Mouse (Mus musculus) embryonic facial prominence, embryonic 11.5 days (tissue): ENCODE measurements at regions not wholly inside any gene's neighbourhood (a gene's known extent, or its start where the extent isn't known, plus 50 kb on each side); places are given as distances from the start of the nearest gene placed in this dataset.

Experiments used
- ATAC-seq: fragments of 200-750 bp; cut with Nextera tagmentation; replicated peaks from 2 replicates; pipeline ENCODE4 v1.8.0; 2017; ENCODE audit warnings: low read depth; ENCODE audit not compliant: insufficient number of reproducible peaks, low FRiP score, low TSS enrichment
- DNase-seq: peaks from one replicate; pipeline ENCODE4 v3.0.0-alpha.2; 2015; ENCODE audit warnings: low spot score
- H3K27ac ChIP-seq: fragments of 300-500 bp; sonication (generic); replicated peaks from 2 replicates; pipeline ENCODE4 v1.5.1; 2014; ENCODE audit warnings: mild to moderate bottlenecking, low read depth, low read length, control low read depth
- H3K27me3 ChIP-seq: fragments of 300-500 bp; sonication (generic); 2 replicates; pipeline ENCODE4 v1.6.1; 2014; ENCODE audit warnings: mild to moderate bottlenecking, low read length, moderate library complexity, mixed read lengths; ENCODE audit not compliant: control insufficient read depth, insufficient read depth
- H3K36me3 ChIP-seq: fragments of 300-500 bp; sonication (generic); replicated peaks from 2 replicates; pipeline ENCODE4 v1.6.1; 2014; ENCODE audit warnings: low read depth, mild to moderate bottlenecking, low read length, moderate library complexity, mixed read lengths; ENCODE audit not compliant: control insufficient read depth, insufficient read depth
- H3K4me1 ChIP-seq: fragments of 300-500 bp; sonication (generic); 2 replicates; pipeline ENCODE4 v1.6.1; 2014; ENCODE audit warnings: low read length, mixed read lengths; ENCODE audit not compliant: control insufficient read depth, insufficient read depth
- H3K4me2 ChIP-seq: fragments of 300-500 bp; sonication (generic); 2 replicates; pipeline ENCODE4 v1.6.1; 2014; ENCODE audit warnings: low read depth, mild to moderate bottlenecking, control low read depth, low read length, moderate library complexity
- H3K4me3 ChIP-seq: fragments of 300-500 bp; sonication (generic); 2 replicates; pipeline ENCODE4 v1.5.1; 2014; ENCODE audit warnings: low read depth, low read length, control low read depth
- H3K9ac ChIP-seq: fragments of 300-500 bp; sonication (generic); replicated peaks from 2 replicates; pipeline ENCODE4 v1.6.1; 2014; ENCODE audit warnings: mild to moderate bottlenecking, control low read depth, low read length
- H3K9me3 ChIP-seq: fragments of 300-500 bp; sonication (generic); replicated peaks from 2 replicates; pipeline ENCODE4 v1.6.1; 2016; ENCODE audit warnings: mild to moderate bottlenecking, low read length, inconsistent platforms, mixed read lengths; ENCODE audit not compliant: control insufficient read depth
- WGBS: fragments of 180-500 bp; shearing (Covaris S2); extraction: QIAGEN DNeasy Blood & Tissue Kit; methylation state at CpG from one replicate; pipeline ENCODE4 v1.1.7; 2014; 5-methylcytosine and 5-hydroxymethylcytosine counted together

DNA sequence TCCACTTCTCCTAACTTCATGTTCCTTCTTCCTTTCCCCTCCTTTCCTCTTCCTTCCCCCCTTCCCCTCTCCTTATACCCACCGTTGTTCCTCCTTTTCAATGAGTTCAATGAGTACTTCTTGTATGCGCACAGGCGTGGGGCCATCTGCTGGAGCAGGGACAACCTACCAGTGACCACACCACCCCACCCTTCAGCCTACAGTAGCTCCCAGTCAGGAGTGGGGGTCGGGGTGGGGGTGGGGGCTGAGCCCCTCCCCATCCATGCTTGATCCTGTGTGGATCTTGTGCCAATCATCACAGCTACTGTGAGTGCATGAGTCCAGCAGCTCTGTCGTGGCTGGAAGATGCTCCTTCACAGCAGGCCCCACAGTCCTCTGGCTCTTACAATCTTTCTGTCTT, 143.6 kb downstream of the Chst1 start:
- DNase-seq, result no peak

DNA sequence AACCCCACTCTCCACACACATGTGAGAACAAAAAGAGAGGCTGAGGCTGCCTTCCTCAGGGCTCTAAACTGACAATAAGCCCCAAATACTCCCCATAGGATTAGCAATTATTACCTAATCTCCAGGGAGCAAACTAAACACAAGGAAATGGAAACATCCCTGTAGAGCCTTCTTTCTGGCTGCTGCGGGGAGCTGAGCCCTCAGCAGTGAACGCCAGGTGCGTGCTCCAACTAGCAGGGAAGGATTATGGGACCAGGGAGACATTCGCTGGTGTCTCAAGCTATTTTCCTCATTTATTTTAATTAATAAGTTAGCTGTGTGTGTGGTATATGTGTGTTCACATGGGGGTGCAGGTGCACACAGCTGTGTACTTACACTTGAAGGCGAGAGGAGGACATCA, 144.4 kb downstream of the Chst1 start:
- no peaks in the 10 kb centered on the region for H3K36me3 ChIP-seq
- ATAC-seq, result no peak
- no peak overlapping the region for H3K9ac ChIP-seq
- no peak overlapping the region for H3K27ac ChIP-seq
- H3K4me2 ChIP-seq, result no peak overlapping the region
- WGBS, result 63% methylated on average over 5 of the region's 5 CpGs
- no peaks in the 10 kb centered on the region for H3K27me3 ChIP-seq
- no peaks in the 10 kb centered on the region for H3K4me1 ChIP-seq
- H3K4me3 ChIP-seq, result no peak overlapping the region
- no peaks in the 10 kb centered on the region for H3K9me3 ChIP-seq
- no peak for DNase-seq

More for the DNA sequence above, 143.6 kb downstream of the Chst1 start:
- H3K4me1 ChIP-seq, result no peaks in the 10 kb centered on the region
- 53% methylated on average over 5 of the region's 5 CpGs for WGBS
- no peaks in the 10 kb centered on the region for H3K9me3 ChIP-seq
- no peak overlapping the region for H3K4me3 ChIP-seq
- no peaks in the 10 kb centered on the region for H3K27me3 ChIP-seq
- H3K9ac ChIP-seq, result no peak overlapping the region
- H3K4me2 ChIP-seq, result no peak overlapping the region
- ATAC-seq, result no peak
- no peaks in the 10 kb centered on the region for H3K36me3 ChIP-seq
- H3K27ac ChIP-seq, result no peak overlapping the region

- H3K9me3 ChIP-seq, result no peaks in the 10 kb centered on the region
- 80% methylated on average over 2 of the region's 2 CpGs for WGBS
- H3K36me3 ChIP-seq, result no peaks in the 10 kb centered on the region
- no peaks in the 10 kb centered on the region for H3K27me3 ChIP-seq
- H3K4me3 ChIP-seq, result no peak overlapping the region
- DNase-seq (no peak), ATAC-seq (no peak)
- H3K9ac ChIP-seq, result no peak overlapping the region; the same call in 1 of the 2 replicates
- H3K4me2 ChIP-seq, result no peak overlapping the region
- H3K27ac ChIP-seq, result no peak overlapping the region
- H3K4me1 ChIP-seq, result no peaks in the 10 kb centered on the region
Measured at GRCm38 (mm10) chr2:92747406-92747805, 147.9 kb downstream of the Chst1 start.

DNA sequence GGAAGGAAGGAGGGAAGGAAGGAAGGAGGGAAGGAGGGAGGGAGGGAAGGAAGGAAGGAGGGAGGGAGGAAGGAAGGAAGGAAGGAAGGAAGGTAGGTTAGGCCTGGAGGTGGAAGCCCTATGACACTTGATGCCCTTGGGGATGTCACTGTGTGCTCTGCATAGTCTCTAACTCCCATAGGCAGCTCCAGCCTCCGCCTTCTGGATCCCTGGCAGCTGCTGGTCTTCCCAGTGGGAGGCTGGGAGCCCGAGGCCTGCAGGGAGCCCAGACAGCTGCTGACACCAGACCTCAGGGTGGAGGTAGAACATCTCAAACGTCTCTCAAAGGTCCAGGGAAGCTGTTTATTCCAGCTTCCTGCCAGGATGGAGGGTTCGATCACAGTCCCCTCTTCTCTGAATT, 150.6 kb downstream of the Chst1 start:
- Histone ChIP-seq H3K4me1 (no peaks in the 10 kb centered on the region), H3K36me3 (no peaks in the 10 kb centered on the region), H3K4me2 (no peak overlapping the region), H3K9ac (no peak overlapping the region), H3K9me3 (no peaks in the 10 kb centered on the region), H3K27me3 (no peaks in the 10 kb centered on the region), H3K27ac (no peak overlapping the region), H3K4me3 (no peak overlapping the region)
- DNase-seq (no peak), ATAC-seq (no peak)
- WGBS, result 45% methylated on average over 4 of the region's 4 CpGs

GRCm38 (mm10) chr2:92750672-92751071, 151.2 kb downstream of the Chst1 start:
- no peaks in the 10 kb centered on the region for H3K4me1 ChIP-seq
- no peaks in the 10 kb centered on the region for H3K36me3 ChIP-seq
- ATAC-seq, result no peak
- WGBS, result 39% methylated on average over 4 of the region's 4 CpGs
- no peak overlapping the region for H3K9ac ChIP-seq
- H3K27me3 ChIP-seq, result no peaks in the 10 kb centered on the region
- H3K9me3 ChIP-seq, result no peaks in the 10 kb centered on the region
- no peak overlapping the region for H3K27ac ChIP-seq
- no peak for DNase-seq
- H3K4me3 ChIP-seq, result no peak overlapping the region
- H3K4me2 ChIP-seq, result no peak overlapping the region

GRCm38 (mm10) chr2:92751256-92751655, 151.7 kb downstream of the Chst1 start:
- no peak overlapping the region for H3K4me2 ChIP-seq

GRCm38 (mm10) chr2:92752156-92752555, 152.6 kb downstream of the Chst1 start:
- Histone ChIP-seq H3K36me3 (no peaks in the 10 kb centered on the region), H3K9me3 (no peaks in the 10 kb centered on the region), H3K27me3 (no peaks in the 10 kb centered on the region), H3K4me3 (no peak overlapping the region), H3K4me2 (no peak overlapping the region), H3K27ac (no peak overlapping the region), H3K4me1 (no peaks in the 10 kb centered on the region), H3K9ac (no peak overlapping the region)
- WGBS, result 88% methylated on average over 3 of the region's 3 CpGs
- no peak for DNase-seq
- ATAC-seq, result no peak

More at GRCm38 (mm10) chr2:92751256-92751655, 151.7 kb downstream of the Chst1 start:
- H3K36me3 ChIP-seq, result no peaks in the 10 kb centered on the region
- H3K27me3 ChIP-seq, result no peaks in the 10 kb centered on the region
- H3K4me1 ChIP-seq, result no peaks in the 10 kb centered on the region
- no peaks in the 10 kb centered on the region for H3K9me3 ChIP-seq
- no peak overlapping the region for H3K4me3 ChIP-seq
- DNase-seq (no peak), ATAC-seq (no peak)
- no peak overlapping the region for H3K9ac ChIP-seq
- WGBS, result 52% methylated on average over 8 of the region's 8 CpGs
- no peak overlapping the region for H3K27ac ChIP-seq

GRCm38 (mm10) chr2:92752794-92753193, 153.3 kb downstream of the Chst1 start:
- WGBS, result 79% methylated on average over 8 of the region's 8 CpGs
- DNase-seq, result no peak
- H3K27ac ChIP-seq, result no peak overlapping the region

More at GRCm38 (mm10) chr2:92752794-92753193, 153.3 kb downstream of the Chst1 start:
- H3K9me3 ChIP-seq, result no peaks in the 10 kb centered on the region
- H3K36me3 ChIP-seq, result no peaks in the 10 kb centered on the region
- H3K4me3 ChIP-seq, result no peak overlapping the region
- H3K27me3 ChIP-seq, result no peaks in the 10 kb centered on the region
- no peak for ATAC-seq
- H3K4me1 ChIP-seq, result no peaks in the 10 kb centered on the region
- no peak overlapping the region for H3K4me2 ChIP-seq
- H3K9ac ChIP-seq, result no peak overlapping the region
